In the genomic region with DNA sequence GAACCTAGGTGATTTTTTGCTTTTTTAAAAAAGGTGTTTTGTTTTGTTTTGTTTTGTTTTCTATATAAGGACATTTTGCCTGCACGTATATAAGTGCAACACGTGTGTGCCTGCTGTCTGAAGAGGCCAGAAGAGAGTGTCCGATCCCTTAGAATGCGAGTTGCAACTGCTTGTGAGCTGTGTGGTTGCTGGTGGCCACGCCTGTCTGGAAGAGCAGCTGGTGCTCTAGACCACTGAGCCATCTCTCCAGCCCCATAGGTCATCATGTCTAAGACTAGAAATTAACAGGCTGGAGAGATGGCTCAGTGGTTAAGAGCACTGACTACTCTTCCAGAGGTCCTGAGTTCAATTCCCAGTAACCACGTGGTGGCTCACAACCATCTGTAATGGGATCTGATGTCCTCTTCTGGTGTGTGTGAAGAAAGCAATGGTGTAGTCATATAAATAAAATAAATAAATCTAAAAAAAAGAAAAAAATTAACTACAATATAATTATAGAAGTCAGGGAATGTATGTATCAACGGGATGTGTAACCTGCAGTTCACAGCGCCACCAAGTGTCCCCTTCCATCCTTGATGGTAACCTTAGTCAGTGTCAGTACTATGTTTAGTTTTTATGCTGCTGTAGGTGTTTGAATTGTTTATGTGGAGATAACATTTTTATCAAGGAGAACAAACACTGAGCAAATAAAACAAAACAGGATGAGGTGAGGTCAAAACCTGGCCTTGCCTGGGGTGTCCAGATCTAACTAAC, we compare ENCODE assay signal across 13 mouse cellular contexts. TPM values are rescaled to one million over a fixed set of nuclear protein-coding genes. Genes with fewer than 3 reads are reported as not detected.
DNase-seq lines count a peak whose midpoint lies in the region; ATAC-seq lines count a peak whose summit lies in the region.
"Had no signal": no experiment of that assay in that cellular context is flagged by ENCODE, and none has a peak within 500 bp of the region (broad histone marks: within the 10 kb centered on the region; RNA-seq: fewer than 3 reads in every experiment).

No protein-coding gene starts in this region.

- no peak for DNase-seq in hindbrain, embryonic 10.5 days (ENCODE audit: low spot score)
- peak; percentile 26 for DNase-seq in lung, postnatal 36 days
- no peak for DNase-seq in lung, postnatal 10 days
- peak; percentile 35 for DNase-seq in brain, adult 2 months (ENCODE audit: low read depth, low spot score)
- no peak for DNase-seq in left cerebral cortex, postnatal 14 days (ENCODE audit: low spot score in 2 of 2)
- DNase-seq: cerebellum, postnatal 25 days; layer of hippocampus, postnatal 36 days; liver; thymus, adult 2 months had no signal

- H3K4me2 ChIP-seq in hindbrain, embryonic 15.5 days, result no peak overlapping the region
- H3K4me2 ChIP-seq in neural tube, embryonic 14.5 days (ENCODE audit: low read depth, low read length), result no peak overlapping the region
- H3K4me2 ChIP-seq: heart, embryonic 13.5 days had no signal

- H3K9me3 ChIP-seq in hindbrain, embryonic 15.5 days, result no peaks in the 10 kb centered on the region
- H3K9me3 ChIP-seq in hindbrain, embryonic 10.5 days, result no peaks in the 10 kb centered on the region
- H3K9me3 ChIP-seq in neural tube, embryonic 14.5 days (ENCODE audit: control insufficient read depth, low read length), result no peaks in the 10 kb centered on the region
- H3K9me3 ChIP-seq: heart, embryonic 13.5 days had no signal

- no peak overlapping the region for H3K9ac ChIP-seq in hindbrain, embryonic 15.5 days
- no peak overlapping the region for H3K9ac ChIP-seq in neural tube, embryonic 14.5 days (replicated peaks; ENCODE audit: low read depth, low read length)
- H3K9ac ChIP-seq: heart, embryonic 13.5 days had no signal

- 0 out of 2 replicates have a peak overlapping the region, but pooled peaks have one; percentile 17 for H3K27ac ChIP-seq in hindbrain, embryonic 15.5 days (replicated peaks)
- H3K27ac ChIP-seq in hindbrain, embryonic 10.5 days, result no peak overlapping the region
- 0 out of 2 replicates have a peak overlapping the region, but pooled peaks have one; percentile 40 for H3K27ac ChIP-seq in neural tube, embryonic 14.5 days (ENCODE audit: low read depth, low read length)
- H3K27ac ChIP-seq: heart, embryonic 13.5 days had no signal

- H3K36me3 ChIP-seq in hindbrain, embryonic 15.5 days, result no peaks in the 10 kb centered on the region
- no peaks in the 10 kb centered on the region for H3K36me3 ChIP-seq in hindbrain, embryonic 10.5 days
- H3K36me3 ChIP-seq in neural tube, embryonic 14.5 days (ENCODE audit: control insufficient read depth, insufficient read depth, low read length), result no peaks in the 10 kb centered on the region
- H3K36me3 ChIP-seq: heart, embryonic 13.5 days had no signal

- no peaks in the 10 kb centered on the region for H3K27me3 ChIP-seq in hindbrain, embryonic 15.5 days
- no peaks in the 10 kb centered on the region for H3K27me3 ChIP-seq in hindbrain, embryonic 10.5 days (ENCODE audit: insufficient read depth, poor library complexity, severe bottlenecking)
- no peaks in the 10 kb centered on the region for H3K27me3 ChIP-seq in neural tube, embryonic 14.5 days (ENCODE audit: control insufficient read depth, insufficient read depth, low read length)
- H3K27me3 ChIP-seq: heart, embryonic 13.5 days had no signal

- WGBS in hindbrain, embryonic 15.5 days, result 80% methylated on average over 8 of the region's 8 CpGs
- 83% methylated on average over 8 of the region's 8 CpGs for WGBS in hindbrain, embryonic 10.5 days
- WGBS in neural tube, embryonic 14.5 days, result 83% methylated on average over 8 of the region's 8 CpGs

- H3K4me1 ChIP-seq in hindbrain, embryonic 15.5 days (replicated peaks), result peaks cover 5% of the 10 kb centered on the region
- H3K4me1 ChIP-seq in hindbrain, embryonic 10.5 days (replicated peaks), result peaks cover 13% of the 10 kb centered on the region
- H3K4me1 ChIP-seq in neural tube, embryonic 14.5 days (ENCODE audit: control insufficient read depth, insufficient read depth, low read length), result no peaks in the 10 kb centered on the region; the same call in 1 of the 2 replicates

- no peak overlapping the region for H3K4me3 ChIP-seq in hindbrain, embryonic 15.5 days
- H3K4me3 ChIP-seq in hindbrain, embryonic 10.5 days, result no peak overlapping the region
- H3K4me3 ChIP-seq in neural tube, embryonic 14.5 days (ENCODE audit: low read depth, low read length), result no peak overlapping the region
- H3K4me3 ChIP-seq: heart, embryonic 13.5 days had no signal

- ATAC-seq in hindbrain, embryonic 15.5 days (ENCODE audit: low FRiP score, low read depth), result no peak
- no peak for ATAC-seq in neural tube, embryonic 14.5 days (ENCODE audit: low read depth)
- ATAC-seq: activated CD4-positive, CD25-positive, alpha-beta regulatory T cell, adult 4 months had no signal

- intact Hi-C loops in left cerebral cortex, postnatal 14 days (cut with DNase I), result no loop called here

RNA-seq across cellular contexts. Expression of gene Scand1, which starts 40.1 kb away (rescaled TPM):
- 101 and 108 TPM in 2 replicates for polyA plus RNA-seq in hindbrain, embryonic 15.5 days (2015; fragmentation: Nextera tagmentation; extraction: Ambion mirVana)
- 62.2 and 96.5 TPM in 2 replicates for polyA plus RNA-seq in hindbrain, embryonic 10.5 days (2016; fragmentation: Nextera tagmentation; extraction: Ambion mirVana)
- polyA plus RNA-seq in neural tube, embryonic 14.5 days (2014; fragmentation: Nextera tagmentation; extraction: Ambion mirVana), result 98.0 and 98.8 TPM in 2 replicates
- 100 to 1,000 TPM in 1 of 2 experiments, 10 to 100 TPM in 1; 87.8 to 113 TPM for total RNA-seq in left cerebral cortex, postnatal 14 days (2021)

RNA-seq across cellular contexts. Expression of gene Cnbd2, which starts 40.5 kb away (rescaled TPM):
- polyA plus RNA-seq in hindbrain, embryonic 15.5 days (2015; fragmentation: Nextera tagmentation; extraction: Ambion mirVana), result 7.3 and 7.4 TPM in 2 replicates
- polyA plus RNA-seq in hindbrain, embryonic 10.5 days (2016; fragmentation: Nextera tagmentation; extraction: Ambion mirVana), result 3.7 TPM in 2 replicates
- 7.8 and 8.0 TPM in 2 replicates for polyA plus RNA-seq in neural tube, embryonic 14.5 days (2014; fragmentation: Nextera tagmentation; extraction: Ambion mirVana)
- total RNA-seq in left cerebral cortex, postnatal 14 days (2021), result 1 to 10 TPM; 3.3 to 5.5 TPM

Comparison
In these comparisons a context has a peak if more than half of its experiments do, and no peak if none do; other contexts are left out.
1. DNase-seq: peak in lung, postnatal 36 days (single experiment) and brain, adult 2 months (single experiment); none in hindbrain, embryonic 10.5 days (single experiment), lung, postnatal 10 days (single experiment) and left cerebral cortex, postnatal 14 days (0 of 2).